Mouse (Mus musculus) sigmoid colon, adult 10 weeks (tissue): ENCODE data around the gene Zbed4. TPM values are rescaled to one million over a fixed set of nuclear protein-coding genes. Genes with fewer than 3 reads are reported as not detected.

Experiments used
- polyA plus RNA-seq: library from polyadenylated mRNA; stranded (reverse); fragments of 350-450 nt; fragmentation: Illumina TruSeq; extraction: RNeasy Lipid Tissue Mini Kit (QIAGEN cat#74804); gene quantifications from one replicate; pipeline ENCODE4 v1.2.3, GENCODE M21; 2014; ENCODE audit warnings: low read depth, low replicate concordance

Zbed4 gene
- 24.8 TPM for polyA plus RNA-seq

GRCm38 (mm10) chr15:88751564-88752402 is at the start of gene Zbed4:
Gene Zbed4, plus strand, starts transcription at chr15:88751660.

GRCm38 (mm10) chr15:88733834-88734571 is 17.5 kb upstream of the Zbed4 start, which contains the start of gene Brd1:
Gene Brd1, minus strand, starts transcription at chr15:88734233.

GRCm38 (mm10) chr15:88819026-88819905 is 67.8 kb downstream of the Zbed4 start, which contains the start of the genes Alg12 and Creld2:
Gene Alg12, minus strand, starts transcription at chr15:88819318.
Gene Creld2, plus strand, starts transcription at chr15:88819646.

Other genes with a start within 250 kb of the Zbed4 start
- gene Zdhhc25, start 151.4 kb upstream of the Zbed4 start, polyA plus RNA-seq = not detected
- 43.2 TPM for gene Brd1, start 17.4 kb upstream of the Zbed4 start, polyA plus RNA-seq
- 5.1 TPM for gene Alg12, start 67.7 kb downstream of the Zbed4 start, polyA plus RNA-seq
- 6.4 TPM for gene Creld2, start 68.0 kb downstream of the Zbed4 start, polyA plus RNA-seq
- gene Pim3, start 110.5 kb downstream of the Zbed4 start, polyA plus RNA-seq = 2.9 TPM
- gene Ttll8, start 202.8 kb downstream of the Zbed4 start, polyA plus RNA-seq = not detected
- gene Mlc1, start 227.3 kb downstream of the Zbed4 start, polyA plus RNA-seq = not detected
- gene Mov10l1, start 231.2 kb downstream of the Zbed4 start, polyA plus RNA-seq = not detected